Mouse (Mus musculus) urinary bladder, postnatal 4 days (tissue): Measurements from ENCODE around the gene Bag6.

Source experiments
- DNase-seq, 2 experiments: peaks; one replicate each; pipeline ENCODE4 v3.0.0; 2021 to 2022; ENCODE audit warnings: low spot score in 2 of 2

The Bag6 gene

GRCm38 (mm10) chr17:35134801-35135590, at the start of gene Bag6:
Bag6 (plus strand) TSS chr17:35135178.
- DNase-seq, result peak; percentile 92 to 94

GRCm38 (mm10) chr17:35085208-35085865, 49.6 kb upstream of the Bag6 start, which contains the start of gene Ly6g6f:
Ly6g6f (minus strand) TSS chr17:35085610.
- DNase-seq, result no peak

GRCm38 (mm10) chr17:35088151-35088550, 46.8 kb upstream of the Bag6 start:
- DNase-seq, result no peak

- peak; percentile 93 to 94 for DNase-seq
Measured at GRCm38 (mm10) chr17:35088825-35089644, 45.9 kb upstream of the Bag6 start, which contains the start of gene Abhd16a. Abhd16a (plus strand) TSS chr17:35089263.

- DNase-seq, result no peak
Measured at GRCm38 (mm10) chr17:35090166-35090932, 44.6 kb upstream of the Bag6 start.

- DNase-seq, result no peak
Measured at GRCm38 (mm10) chr17:35092403-35093198, 42.4 kb upstream of the Bag6 start.

GRCm38 (mm10) chr17:35094475-35095365, 40.3 kb upstream of the Bag6 start:
- DNase-seq, result no peak

GRCm38 (mm10) chr17:35096597-35096996, 38.4 kb upstream of the Bag6 start:
- DNase-seq, result no peak

- no peak for DNase-seq
Measured at GRCm38 (mm10) chr17:35097164-35097655, 37.8 kb upstream of the Bag6 start.

GRCm38 (mm10) chr17:35100196-35100765, 34.7 kb upstream of the Bag6 start:
- DNase-seq, result no peak

- DNase-seq, result no peak
Measured at GRCm38 (mm10) chr17:35101161-35101560, 33.8 kb upstream of the Bag6 start.

GRCm38 (mm10) chr17:35102299-35102698, 32.7 kb upstream of the Bag6 start:
- no peak for DNase-seq

GRCm38 (mm10) chr17:35103221-35103690, 31.7 kb upstream of the Bag6 start:
- DNase-seq, result no peak

GRCm38 (mm10) chr17:35104079-35104478, 30.9 kb upstream of the Bag6 start:
- no peak for DNase-seq

- no peak for DNase-seq
Measured at GRCm38 (mm10) chr17:35104754-35105153, 30.2 kb upstream of the Bag6 start.

GRCm38 (mm10) chr17:35105740-35106389, 29.1 kb upstream of the Bag6 start:
- DNase-seq, result no peak

GRCm38 (mm10) chr17:35106522-35106921, 28.5 kb upstream of the Bag6 start:
- DNase-seq, result no peak

- no peak for DNase-seq
Measured at GRCm38 (mm10) chr17:35108097-35108496, 26.9 kb upstream of the Bag6 start, which contains the start of gene Ly6g5c. Ly6g5c (plus strand) TSS chr17:35108279.
